Mouse (Mus musculus): Measurements from ENCODE around the gene Spata7.
"Not testable (repeated sequence)": the region's sequence is repeated elsewhere in the genome, so short reads cannot be mapped to it uniquely, and the experiment has no call there.

Gene Spata7

DNA sequence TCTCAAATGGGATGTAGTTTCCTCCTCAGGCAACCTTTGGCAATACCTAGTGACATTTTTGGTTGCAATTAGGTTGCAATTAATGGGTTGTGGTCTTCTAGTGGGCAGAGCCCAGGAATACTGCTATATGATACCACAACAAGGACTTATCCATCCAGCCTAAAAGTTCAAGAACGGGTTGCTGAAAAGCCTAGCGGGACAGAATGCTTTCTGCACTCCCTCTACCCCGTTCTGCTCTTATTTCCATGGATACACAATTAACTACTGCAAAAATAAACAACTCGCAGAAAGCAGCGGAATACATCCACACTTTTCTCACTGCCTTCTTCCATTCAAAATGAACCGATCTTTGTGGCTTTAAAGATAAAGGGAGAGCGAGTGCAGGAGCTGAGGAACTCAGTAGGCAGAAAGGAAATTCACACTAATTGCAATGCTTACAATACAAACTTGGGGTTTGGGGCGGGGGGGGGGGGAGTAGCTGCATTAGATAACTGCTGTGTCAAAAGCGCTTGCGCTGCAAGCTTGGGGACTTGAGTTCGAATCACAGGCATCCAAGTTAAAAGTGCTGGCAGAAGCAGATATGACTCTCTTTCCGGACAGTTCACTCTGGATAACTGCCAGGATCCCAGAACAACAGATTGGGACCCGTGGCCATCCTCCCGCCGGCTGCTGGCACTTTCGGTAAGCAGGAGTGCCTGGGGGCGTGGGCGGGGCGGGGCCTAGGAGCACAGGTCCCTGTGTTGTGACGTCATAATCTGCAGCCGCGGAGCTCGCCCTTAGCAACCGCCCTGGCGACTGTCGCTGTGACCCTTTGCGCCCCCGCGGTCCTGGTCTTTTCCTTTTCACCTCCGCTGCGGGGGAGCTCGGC, at the start of gene Spata7:
Spata7 (plus strand) TSS at position 766 of the 868 bp plus-strand sequence.
- DNase-seq, result peak; percentile 79 to 88

DNA sequence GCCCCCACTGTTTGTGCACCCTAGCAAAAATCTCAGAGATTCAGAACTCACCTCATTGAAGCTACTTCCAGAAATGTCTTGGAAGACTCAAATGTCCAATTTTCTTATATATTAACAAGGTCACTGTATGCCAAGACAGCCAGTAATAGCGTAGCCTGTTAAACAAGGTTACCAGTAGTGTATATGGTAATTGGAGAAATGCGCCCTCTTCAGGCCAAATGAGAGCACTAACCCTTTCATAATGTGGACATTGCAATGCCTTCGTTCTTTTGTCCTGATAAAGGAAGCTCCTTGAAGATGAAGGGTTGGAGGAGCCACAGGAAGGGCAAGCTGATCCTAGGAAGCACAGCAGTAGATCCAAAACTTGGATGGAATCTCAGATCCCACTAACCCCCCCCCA, 42.7 kb upstream of the Spata7 start:
- no peak for DNase-seq

DNA sequence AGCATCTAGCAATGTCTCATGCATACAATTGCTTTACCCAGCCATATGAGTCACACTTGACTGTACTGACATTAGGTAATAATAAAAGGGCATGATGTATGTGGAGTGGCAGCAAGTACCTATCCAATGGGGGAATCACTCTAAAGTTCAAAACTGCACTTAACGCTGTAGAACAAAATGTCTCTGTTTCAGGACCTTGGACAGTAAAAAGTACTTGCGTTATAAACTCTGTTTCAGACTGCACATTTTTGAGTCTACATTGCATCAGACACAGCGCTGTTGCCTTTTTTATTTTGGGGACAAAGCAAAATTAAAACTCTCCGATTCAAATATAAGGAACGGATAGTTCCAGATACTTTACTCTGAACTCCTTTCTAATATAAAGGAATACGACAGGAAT, 39.4 kb upstream of the Spata7 start:
- DNase-seq, result no peak

DNA sequence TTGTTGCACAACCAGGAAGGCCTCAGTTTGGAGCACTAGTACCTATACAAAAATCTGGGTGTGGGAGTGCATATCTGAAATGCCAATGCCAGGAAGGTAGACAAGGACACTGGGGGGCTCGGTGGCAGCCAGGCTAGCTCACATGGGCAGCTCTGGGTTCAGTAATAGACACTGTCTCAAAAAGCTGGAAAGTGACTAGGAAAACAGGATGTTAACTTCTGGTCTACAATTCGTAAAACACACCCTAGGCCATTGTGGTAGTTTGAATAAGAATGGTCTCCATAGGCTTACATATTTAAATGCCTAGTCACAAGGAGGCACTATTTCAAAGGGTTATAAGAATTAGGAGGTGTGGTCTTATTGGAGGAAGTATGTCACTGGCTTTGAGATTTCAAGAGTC, 36.9 kb upstream of the Spata7 start:
- DNase-seq, result no peak

DNA sequence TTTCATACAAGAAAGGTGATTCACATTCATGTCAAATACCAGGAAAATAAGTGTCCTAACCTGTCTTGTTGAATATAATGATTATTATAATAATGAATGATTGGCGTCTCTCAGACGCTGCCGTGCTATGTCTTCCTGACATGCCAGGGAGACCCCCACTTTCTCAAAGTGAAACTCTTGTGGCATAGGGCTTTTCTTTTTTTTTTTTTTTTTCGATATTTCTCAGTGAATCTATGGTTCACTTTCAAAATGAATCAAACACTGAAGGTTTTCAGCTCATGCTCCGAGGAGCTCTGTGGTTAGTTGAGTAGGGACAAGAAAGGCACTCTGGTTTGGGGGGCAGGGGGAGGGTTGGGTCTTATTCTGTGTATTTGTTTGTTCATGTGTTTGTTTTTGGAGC, 27.1 kb upstream of the Spata7 start:
- DNase-seq, result no peak

DNA sequence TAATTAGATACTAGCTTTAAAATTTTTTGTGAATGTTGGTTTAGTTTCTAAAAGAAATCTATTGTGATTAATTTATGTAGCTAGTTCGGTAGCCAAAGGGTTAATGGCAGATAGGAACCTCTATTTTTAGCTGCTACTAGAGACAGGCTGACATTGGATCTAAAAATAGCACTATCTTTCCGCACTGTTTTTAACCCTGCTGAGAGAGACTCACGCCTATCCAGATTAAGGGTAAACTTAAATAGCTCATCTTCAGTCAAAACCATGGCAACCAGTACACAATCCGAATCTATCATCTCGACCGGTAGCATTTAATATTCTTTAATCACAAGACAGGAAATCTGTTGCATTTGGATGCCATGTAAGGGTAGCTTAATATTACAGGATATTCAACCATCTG, 25.8 kb upstream of the Spata7 start:
- no peak for DNase-seq

DNA sequence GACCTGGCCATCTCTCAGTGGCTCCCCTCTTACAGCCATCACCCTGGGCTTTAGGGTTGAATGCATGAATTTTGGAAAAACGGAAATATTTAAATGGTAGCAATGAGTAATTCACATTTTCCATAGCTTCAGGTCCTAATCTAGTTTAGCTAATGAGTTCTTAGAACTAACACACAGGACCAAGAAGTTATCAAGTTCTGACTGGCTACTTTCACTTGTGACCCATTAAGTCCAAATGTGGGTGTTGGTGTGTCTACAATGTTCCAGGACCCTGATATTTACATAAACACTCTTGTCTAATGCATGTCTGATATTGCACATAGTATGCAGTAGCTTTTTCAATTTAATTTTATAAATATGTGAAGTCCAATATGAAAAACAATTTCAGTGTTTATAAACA, 22.7 kb upstream of the Spata7 start:
- no peak for DNase-seq

DNA sequence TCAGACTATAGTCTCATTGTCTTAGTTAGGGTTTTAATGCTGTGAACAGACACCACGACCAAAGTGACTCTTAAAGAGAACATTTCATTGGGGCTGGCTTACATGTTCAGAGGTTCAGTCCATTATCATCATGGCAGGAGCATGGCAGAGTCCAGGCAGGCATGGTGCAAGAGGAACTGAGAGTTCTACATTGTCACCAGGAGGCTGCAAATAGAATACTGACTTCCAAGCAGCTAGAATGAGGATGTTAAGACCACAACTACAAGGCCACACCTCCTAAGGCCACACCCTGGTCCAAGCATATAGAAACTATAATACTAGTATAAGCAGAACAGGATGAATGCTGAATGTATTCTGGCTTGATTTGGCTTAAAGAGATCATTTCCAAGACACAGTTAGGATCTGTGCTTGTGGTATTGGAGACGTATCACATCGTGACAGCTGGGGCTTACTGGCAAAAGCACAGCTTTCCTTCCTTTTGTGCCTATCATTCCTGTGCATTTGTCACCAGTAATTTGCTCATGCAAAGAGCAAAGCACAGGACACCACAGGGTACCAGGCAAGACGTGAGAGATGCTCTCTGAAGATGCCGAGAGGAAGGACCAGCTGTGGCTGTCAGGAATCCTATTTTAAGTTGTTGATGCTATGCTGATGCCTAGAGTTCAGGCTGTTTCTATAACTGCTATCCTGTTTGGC, 21.2 kb upstream of the Spata7 start:
- no peak for DNase-seq

DNA sequence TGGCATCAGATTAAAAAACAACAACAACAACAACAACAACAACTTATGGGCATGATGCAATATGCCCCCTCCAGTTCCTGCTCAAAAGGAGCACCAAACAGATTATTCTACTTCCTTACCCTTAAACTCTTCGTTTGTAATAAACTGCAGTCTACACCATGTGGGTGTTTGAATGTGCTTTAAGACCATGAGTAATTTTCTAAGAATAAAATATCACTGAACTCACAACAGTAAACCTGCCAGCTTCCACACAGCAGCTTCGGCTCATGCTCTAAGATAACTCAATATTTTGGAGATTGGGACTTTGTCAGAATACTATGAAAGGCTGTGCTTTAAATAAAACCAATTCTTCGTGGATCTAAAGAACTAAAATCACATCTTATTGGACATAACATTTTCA, 17.6 kb upstream of the Spata7 start:
- no peak for DNase-seq

DNA sequence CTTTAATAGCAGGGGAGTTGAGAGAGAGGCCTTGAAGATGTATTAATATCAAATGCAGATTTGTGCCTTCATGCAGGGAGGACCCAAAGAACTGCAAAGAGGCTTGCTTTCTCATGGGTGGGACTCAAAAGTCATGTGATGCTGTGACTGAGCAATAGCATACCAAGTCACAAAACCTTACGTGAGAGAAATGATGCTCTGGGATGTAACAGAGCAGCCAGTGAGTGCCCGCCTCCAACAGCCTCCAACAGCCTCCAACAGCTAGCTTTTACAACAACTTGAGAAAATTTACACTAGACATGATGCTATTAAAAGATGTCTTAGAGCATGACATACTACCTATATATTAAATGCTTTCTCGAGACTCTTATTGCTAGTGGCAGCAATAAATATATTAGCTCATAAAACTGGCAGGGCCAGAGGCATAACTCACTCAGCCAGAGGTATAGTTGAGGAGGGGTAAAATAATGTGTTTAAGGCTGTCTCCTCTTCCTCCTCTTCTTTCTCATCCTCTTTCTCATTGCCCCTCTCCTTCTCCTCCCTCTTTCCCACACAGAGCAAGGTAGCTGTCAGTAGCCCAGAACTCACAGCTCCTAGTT, 12.9 kb upstream of the Spata7 start:
- no peak for DNase-seq

DNA sequence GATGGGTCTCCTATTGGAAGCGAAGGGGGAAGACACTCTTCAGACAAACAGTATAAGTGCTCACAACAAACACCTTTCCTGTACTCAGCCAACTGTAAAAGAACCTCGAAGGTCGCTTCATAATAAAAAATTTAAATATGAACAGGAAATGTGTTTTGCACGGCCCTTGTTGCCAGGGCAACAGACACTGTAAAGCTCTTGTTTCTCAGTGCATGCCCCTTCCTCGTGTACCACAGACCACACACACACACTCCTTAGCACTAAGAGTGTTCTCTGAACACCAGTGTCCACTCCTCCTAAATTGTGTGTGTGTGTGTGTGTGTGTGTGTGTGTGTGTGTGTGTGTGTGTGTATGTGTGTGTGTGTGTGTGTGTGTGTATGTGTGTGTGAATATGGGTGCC, 12.2 kb upstream of the Spata7 start:
- no peak for DNase-seq

DNA sequence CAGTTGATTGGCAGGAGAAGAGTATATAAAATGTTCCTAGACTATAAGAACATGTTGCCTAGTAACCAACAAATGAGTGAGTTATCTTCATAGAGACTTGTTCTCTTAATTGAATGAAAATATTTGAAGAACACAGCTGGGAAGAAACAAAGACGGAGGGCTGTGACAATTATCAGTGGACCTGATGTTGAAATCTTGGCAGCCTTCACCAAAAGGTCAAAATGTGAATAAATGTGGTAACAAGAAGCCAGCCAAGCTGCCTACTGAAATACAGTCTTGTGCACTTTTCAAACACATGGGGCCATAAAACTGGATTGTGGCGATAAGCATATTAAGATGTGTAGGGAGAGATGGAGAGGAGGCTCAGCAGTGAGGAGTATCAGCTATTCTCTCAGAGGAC, 8.5 kb upstream of the Spata7 start:
- peak in 1 of 2 experiments; percentile 4 for DNase-seq

DNA sequence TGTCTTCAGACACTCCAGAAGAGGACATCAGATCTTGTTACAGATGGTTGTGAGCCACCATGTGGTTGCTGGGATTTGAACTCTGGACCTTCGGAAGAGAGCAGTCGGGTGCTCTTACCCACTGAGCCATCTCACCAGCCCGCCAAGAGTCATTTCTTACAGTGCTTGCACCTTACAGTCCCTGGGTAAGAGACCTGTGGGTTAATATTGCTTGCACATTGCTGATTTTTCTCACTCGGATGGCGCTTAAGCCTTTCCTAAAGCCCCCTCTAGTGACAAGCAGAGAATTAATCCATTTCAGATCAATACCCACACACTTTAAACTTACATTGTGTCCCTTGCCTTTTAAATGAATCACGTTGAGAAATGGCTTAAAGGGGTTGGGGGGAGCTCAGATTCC, 7.0 kb upstream of the Spata7 start:
- not testable (repeated sequence) for DNase-seq

DNA sequence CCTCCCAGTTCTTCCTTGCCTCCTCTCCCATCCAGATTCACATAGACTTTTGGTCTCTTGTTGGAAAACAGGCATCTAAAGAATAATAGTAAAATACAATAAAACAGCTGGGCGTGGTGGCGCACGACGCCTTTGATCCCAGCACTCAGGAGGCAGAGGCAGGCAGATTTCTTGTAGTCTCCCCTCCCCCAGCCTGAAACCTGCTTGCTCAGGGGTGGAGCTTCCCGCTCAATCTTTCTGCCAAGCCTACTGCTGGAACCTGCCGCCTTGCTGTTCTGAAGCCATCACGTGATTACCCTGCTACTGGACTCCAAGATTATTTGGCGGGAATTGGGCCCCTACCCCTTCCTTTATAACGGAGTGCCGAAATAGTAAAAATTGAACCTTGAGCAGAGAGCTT, 4.7 kb upstream of the Spata7 start:
- not testable (repeated sequence) for DNase-seq

DNA sequence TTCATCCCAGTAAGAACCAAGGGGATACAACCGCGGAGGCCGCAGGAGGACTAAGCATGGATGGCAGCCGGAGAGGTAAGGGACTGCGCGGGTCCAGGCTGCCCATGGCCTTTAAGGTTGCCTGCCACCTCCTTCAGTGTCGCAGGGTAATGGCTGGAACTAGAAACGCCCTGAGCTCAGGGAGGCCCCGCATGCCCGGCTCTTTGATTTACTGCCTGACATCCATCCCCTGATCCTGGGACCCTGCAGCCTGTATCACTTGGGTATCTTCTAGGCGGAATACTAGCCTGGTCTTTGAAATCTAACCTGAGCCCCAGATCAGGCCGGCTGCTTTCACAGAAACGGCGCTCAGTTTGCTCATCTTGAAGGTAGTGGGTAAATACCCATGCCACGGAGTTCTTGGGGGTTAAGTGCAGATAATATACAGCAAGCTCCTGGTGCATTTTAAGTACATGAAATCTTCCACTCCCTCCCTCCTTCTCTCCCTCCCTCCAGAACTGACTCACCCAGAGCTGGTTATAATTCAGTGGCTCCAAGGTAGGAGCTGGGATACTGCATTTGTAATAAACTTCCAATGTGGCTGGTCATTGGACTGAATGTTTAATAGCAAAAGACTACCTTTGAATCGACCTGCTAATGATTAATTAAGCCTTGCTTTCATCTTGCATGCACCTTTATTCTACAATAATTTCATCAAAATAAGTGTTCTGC, 458 bp downstream of the Spata7 start:
- DNase-seq, result no peak

DNA sequence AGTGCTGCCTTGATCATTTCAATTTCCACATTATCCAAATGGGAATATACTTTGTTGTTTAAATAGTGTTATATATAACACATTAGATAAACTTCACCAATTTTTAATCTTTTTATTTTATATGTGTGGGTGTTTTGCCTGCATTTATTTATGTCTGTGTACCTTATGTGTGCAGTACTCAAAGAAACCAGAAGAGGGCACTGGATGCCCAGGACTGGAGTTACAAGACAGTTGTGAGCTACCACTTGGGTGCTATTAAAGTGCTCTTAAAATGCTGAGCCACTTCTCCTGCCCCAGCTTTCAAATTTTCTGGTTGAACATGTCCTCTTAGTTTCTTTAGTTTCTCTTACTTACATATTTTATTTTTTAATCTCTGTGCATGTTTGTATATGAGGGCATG, 16.9 kb downstream of the Spata7 start:
- DNase-seq, result no peak

DNA sequence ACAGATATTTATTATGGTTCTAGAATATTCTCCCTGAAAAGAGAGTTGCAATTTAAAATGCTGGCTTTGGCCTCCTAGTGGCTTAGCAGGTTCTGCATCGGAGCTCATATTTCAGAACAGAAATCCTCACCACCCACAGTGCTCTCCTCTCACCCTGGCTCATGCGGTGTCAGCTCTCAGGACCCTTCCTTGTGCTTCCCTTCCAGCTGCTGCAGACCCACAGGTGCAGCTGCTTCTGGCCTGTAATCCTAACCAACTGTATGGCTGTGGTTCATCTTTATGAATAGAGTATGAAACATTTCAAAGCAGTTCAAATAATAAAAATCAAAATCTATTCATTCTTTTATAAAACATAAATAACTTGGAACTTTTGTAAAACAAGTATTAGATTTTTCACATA, 28.9 kb downstream of the Spata7 start:
- no peak for DNase-seq

DNA sequence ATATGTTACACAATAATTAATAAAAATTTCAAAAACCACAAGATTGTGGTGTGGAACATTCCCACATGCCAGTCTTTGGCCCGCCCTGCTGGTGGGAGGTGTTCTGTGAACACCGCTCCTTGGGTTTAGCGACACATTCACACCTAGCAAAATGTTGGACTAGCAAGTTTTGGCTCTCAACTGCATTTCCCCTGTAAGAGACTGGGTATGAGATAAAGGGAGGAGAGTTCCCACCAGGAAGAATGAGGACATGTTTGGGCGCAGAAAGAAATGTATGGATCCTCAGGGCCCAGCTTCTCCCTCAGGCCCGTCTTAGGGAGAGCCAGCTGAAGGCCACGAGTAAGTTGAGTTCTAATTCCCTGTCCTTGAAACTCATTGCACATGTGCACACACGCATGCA, 34.7 kb downstream of the Spata7 start:
- no peak for DNase-seq

DNA sequence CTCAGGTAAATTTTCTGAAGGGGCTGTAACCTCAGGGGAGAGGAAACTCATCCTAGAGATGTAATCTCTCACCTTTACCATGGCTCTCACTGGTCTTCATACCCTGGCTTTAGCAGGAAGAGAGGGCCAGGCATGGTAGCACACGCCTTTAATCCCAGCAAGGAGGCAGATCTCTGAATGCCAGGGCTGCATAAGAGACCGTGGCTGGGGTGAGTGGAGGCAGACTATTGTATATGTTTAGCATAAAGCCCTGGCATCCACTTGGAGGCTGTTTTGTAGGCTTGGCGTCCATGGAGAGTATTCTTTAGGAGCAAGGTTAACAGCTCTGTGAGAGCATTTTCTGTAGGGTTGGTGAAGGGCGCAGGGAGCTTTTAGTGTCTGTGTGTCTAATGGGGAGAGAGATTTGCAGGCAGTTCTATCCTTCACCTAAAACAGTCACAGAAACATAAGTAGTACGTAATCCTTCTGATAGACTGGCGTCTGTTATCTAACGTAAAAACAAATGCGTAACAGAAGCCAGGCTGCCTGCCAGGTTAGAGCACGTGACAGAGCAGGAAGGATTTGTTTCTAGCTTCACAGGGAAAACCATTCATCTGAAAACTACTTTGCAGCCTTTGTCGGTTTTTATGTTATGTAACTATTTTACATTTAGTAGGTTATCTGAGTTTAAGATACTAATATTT, 40.3 kb downstream of the Spata7 start:
- DNase-seq, result peak; percentile 72 to 78

DNA sequence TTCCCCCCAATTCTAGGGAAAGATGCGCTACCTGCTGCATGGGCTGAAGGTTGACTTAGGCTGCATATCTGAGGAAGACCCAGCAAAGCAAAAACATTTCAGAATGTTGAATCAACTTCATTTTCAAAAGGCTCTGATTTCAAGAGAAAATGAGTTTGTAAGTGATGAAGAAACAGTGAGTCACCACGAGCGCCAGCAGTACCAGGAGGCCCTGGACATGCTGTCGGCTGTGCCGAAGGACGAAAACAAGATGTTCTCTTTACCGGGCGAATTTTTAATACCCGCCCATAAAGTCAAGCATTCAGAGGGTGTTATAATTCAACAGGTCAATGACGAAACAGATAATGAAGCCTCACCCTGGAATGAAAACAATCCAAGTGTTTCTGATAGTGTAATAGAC, 41.1 kb downstream of the Spata7 start:
- DNase-seq, result no peak

DNA sequence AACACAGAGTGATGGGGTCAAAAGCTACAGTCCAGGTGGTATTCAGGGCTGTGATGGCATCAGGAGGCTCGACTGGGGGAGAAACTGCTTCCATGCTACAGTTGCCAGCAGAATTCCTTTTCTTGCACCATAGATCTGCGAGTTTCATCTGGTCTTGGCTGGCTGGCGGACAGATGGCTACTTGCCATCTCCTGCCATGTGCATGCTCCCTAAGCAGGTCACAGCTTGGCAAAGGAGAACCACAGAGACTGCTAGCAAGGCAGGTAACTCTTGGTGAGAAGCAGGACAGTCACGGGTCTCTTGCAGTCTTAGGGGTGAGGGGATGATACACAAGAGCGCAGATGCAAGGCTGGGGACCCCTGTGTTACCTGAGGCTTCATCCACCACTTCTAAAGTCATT, 41.9 kb downstream of the Spata7 start:
- peak in 1 of 2 experiments; percentile 29 for DNase-seq

DNA sequence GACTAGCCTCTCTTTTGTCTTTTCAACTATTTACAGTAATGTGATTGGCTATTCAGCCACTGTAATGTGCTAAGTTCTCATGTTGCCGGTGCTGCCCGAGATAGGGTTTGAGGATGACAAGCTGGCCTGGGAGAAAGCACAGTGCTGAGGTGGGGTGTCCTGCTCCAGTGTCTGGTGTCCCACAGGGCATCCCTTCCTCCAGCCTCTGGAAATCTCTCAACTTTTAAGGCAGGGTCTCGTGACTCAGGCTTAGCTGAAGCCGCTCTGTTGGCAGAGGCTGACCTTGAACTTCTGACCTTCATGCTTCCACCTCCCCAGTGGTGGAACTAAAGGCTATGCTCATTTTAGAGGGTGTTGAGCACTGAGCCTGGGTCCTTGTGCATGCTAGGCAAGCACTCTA, 42.5 kb downstream of the Spata7 start:
- DNase-seq, result no peak

DNA sequence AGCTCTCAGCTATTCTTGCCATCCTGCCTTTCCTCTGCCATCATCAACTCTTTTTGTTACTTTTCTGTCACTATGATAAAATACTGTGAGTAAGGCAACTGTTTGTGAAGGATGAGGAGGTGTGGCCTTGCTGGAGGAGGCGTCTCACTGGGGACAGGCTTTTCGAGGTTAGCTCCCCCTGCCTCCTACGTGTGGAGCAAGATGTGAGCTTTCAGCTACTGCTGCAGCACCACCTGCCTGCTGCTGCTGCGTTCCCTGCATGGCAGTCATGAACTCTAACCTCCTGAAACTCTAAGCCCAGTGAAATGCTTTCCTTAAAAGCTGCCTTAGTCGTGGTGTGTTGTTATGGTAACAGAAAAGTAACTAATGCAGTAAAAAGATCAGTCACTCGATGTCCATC, 45.9 kb downstream of the Spata7 start:
- no peak for DNase-seq

All from lung, adult 18-20 months (tissue).